Mouse (Mus musculus): ENCODE measurements around the gene Olfr749. TPM values are rescaled to one million over a fixed set of nuclear protein-coding genes. Genes with fewer than 3 reads are reported as not detected.
"Not testable (repeated sequence)": the region's sequence is repeated elsewhere in the genome, so short reads cannot be mapped to it uniquely, and the experiment has no call there.

The Olfr749 gene
- total RNA-seq (2021) = not detected
- long read RNA-seq = 0 reads

- no peak for DNase-seq (ENCODE audit: low spot score in 2 of 2)
Measured at GRCm38 (mm10) chr14:50744994-50745393, at the start of gene Olfr749. Olfr749 (minus strand) TSS chr14:50745094.

GRCm38 (mm10) chr14:50788157-50788556, 43.3 kb upstream of the Olfr749 start:
- DNase-seq (ENCODE audit: low spot score in 2 of 2) = no peak

- DNase-seq (ENCODE audit: low spot score in 2 of 2) = peak; percentile 83 to 95
Measured at GRCm38 (mm10) chr14:50785251-50785637, 40.4 kb upstream of the Olfr749 start, which contains the start of gene Ttc5. Ttc5 (minus strand) TSS chr14:50785519.

DNA sequence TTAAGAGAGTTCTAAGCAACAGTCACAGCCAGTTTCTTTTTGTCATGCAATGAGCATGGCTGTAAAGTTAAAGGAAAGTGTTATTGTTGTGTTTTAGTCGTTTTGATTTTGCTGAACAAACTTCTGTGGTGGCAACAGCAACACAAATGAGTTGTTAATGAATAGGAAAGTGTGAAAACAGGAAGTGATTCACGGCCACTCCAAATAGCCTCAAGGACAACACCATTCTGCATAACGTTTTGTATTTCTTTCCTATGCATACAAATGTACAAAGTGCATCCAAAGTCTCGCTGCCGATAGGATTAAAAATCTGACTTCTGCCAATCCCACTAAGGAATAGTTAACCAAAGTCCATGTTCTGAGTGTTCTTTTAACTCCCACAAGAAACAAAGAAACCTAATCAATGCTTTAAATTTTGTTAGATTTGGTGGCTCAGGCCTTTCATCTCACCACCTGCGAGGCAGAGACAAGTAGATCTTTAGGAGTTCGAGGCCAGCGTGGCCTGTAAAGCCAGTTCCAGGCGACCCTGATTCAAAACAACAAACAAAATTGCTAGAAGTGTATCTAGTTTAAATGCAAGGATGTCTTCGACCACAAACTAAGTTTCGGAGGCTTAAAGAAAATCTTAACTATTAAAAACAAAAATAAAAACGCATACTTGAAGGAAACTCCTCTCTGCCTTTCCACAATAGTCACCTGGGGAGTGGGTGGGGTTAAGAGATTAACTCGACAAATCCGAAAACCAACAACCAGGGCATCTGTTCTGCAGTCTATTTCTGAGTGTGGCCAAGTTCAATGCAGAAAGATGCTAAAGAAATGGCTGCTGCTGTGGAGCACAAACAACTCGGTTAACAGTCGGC, 39.7 kb upstream of the Olfr749 start:
- DNase-seq (ENCODE audit: low spot score in 2 of 2) = no peak

GRCm38 (mm10) chr14:50782166-50782565, 37.3 kb upstream of the Olfr749 start:
- DNase-seq (ENCODE audit: low spot score in 2 of 2) = no peak

DNA sequence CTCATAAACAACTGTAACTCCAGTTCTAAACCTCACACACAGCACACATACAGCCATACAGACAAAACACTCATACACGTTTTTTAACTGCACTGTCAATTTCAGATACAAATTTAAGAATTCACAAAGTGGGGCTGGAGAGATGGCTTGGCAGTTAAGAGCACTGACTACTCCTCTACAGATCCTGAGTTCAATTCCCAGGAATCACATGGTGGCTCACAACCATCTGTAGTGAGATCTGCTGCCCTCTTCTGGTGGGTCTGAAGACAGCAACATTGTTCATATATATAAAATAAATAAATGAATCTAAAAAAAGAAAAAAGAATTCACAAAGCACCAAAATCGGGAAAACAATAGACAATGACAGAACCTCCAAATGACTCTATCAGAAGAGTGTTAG, 26.4 kb upstream of the Olfr749 start:
- DNase-seq (ENCODE audit: low spot score in 2 of 2) = no peak

DNA sequence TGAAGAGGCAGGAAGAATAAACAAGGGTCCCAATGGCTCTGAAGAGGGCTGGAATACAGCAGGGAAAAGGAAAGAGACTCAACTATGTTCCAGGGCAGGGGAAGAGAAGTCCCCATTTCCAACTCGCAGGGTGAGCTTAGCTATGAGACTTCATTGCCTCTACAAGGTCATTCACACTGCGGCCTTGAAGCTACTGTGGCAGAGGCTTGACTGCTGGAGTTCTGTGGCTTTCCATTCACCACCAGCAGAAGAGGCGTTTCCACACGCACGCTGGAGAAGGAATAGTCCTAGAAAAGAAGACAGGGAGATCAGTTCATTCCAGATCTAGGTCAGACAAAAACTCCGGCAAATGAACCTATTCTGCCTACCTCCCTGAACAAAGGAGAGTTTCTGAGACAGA, 20.8 kb upstream of the Olfr749 start:
- DNase-seq (ENCODE audit: low spot score in 2 of 2) = no peak

DNA sequence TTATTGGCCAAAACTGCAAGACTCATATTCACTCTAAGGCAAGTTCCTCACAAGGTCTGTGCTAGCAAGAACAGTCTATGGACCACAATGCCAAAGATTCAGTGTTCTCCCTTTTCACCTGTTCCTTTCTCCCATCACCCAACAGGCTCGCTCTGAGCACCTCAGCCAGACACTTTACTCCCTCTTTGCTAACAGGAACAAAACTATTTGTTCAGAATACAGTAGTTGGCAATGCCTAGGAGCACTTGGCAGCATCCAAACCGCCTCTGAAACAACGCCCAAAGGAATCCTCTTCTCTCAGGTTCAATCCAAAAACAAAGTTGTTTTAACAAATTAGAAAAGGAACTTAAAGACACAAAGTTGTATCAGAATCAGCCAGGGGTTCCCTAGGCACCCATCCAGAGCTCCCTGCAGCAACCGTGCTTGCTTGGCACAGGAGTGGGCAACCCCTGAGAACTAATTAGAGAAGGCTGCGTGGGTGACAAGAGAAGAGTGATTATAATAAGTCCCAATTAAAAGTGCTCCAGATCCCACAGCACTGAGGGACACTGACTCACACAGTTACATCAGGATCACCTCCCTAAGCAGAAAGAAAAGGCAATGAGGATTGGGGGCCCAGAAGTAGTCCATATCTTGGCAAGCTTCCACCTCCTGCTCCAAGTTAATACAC, 13.7 kb upstream of the Olfr749 start:
- DNase-seq (ENCODE audit: low spot score in 2 of 2) = peak; percentile 18 to 35

- no peak for DNase-seq (ENCODE audit: low spot score in 2 of 2)
Measured at GRCm38 (mm10) chr14:50741584-50741983, 3.3 kb downstream of the Olfr749 start.

GRCm38 (mm10) chr14:50740334-50740733, 4.6 kb downstream of the Olfr749 start:
- DNase-seq (ENCODE audit: low spot score in 2 of 2) = no peak

- DNase-seq (ENCODE audit: low spot score in 2 of 2) = not testable (repeated sequence)
Measured at GRCm38 (mm10) chr14:50722371-50722770, 22.5 kb downstream of the Olfr749 start.

- not testable (repeated sequence) for DNase-seq (ENCODE audit: low spot score in 2 of 2)
Measured at GRCm38 (mm10) chr14:50719875-50720274, 25.0 kb downstream of the Olfr749 start.

DNA sequence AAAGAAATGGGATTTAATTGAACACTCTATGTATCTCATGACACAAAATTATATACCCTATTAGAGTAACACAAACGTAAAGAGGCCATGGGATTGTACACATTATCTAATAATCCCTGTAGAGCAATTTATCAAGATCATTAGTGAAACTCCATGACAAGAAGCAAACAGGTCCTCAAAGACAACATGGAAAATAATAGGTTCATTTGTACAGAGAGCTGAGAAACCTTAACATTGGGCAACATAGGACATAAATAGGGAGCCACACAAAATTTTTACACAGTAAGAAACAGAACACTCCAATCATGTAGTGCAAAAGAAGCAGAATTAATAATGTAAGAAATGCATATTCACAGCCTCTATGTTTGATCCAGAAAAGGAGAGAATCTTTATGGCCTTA, 37.8 kb downstream of the Olfr749 start, which contains the start of gene Olfr748:
TSS of gene Olfr748 (plus strand) at position 301 of the 400 bp plus-strand sequence.
- no peak for DNase-seq (ENCODE audit: low spot score in 2 of 2)

- no peak for DNase-seq (ENCODE audit: low spot score in 2 of 2)
Measured at GRCm38 (mm10) chr14:50693106-50693505, 51.8 kb downstream of the Olfr749 start, which contains the start of gene Olfr747. Olfr747 (minus strand) TSS chr14:50693206.

Other genes starting within 250 kb of the Olfr749 start
- gene Olfr742, start 241.5 kb downstream of the Olfr749 start, total RNA-seq (2021) = not detected
- not detected for gene Olfr743, start 223.3 kb downstream of the Olfr749 start, total RNA-seq (2021)
- not detected for gene Olfr744, start 130.2 kb downstream of the Olfr749 start, total RNA-seq (2021)
- not detected for gene Olfr745, start 105.7 kb downstream of the Olfr749 start, total RNA-seq (2021)
- gene Olfr746, start 98.0 kb downstream of the Olfr749 start, total RNA-seq (2021) = not detected
- not detected for gene Olfr747, start 51.9 kb downstream of the Olfr749 start, total RNA-seq (2021)
- gene Olfr748, start 37.7 kb downstream of the Olfr749 start, total RNA-seq (2021) = not detected
- gene Ttc5, start 40.4 kb upstream of the Olfr749 start, total RNA-seq (2021) = 10 to 100 TPM; 58.9 to 62.2 TPM
- not detected for gene Ccnb1ip1, start 62.6 kb upstream of the Olfr749 start, total RNA-seq (2021)
- 10 to 100 TPM; 22.1 to 28.9 TPM for gene Parp2, start 62.7 kb upstream of the Olfr749 start, total RNA-seq (2021)
- 1 to 10 TPM; 2.9 to 3.6 TPM for gene Tep1, start 125.5 kb upstream of the Olfr749 start, total RNA-seq (2021)
- 1 to 10 TPM; 3.7 to 5.9 TPM for gene Klhl33, start 152.4 kb upstream of the Olfr749 start, total RNA-seq (2021)
- 10 to 100 TPM; 34.9 to 39.0 TPM for gene Osgep, start 179.8 kb upstream of the Olfr749 start, total RNA-seq (2021)
- gene Apex1, start 179.9 kb upstream of the Olfr749 start, total RNA-seq (2021) = 10 to 100 TPM; 62.8 to 65.7 TPM
- gene Pip4p1, start 185.8 kb upstream of the Olfr749 start, total RNA-seq (2021) = 10 to 100 TPM; 86.4 to 96.1 TPM
- gene Pnp, start 186.0 kb upstream of the Olfr749 start, total RNA-seq (2021) = 10 to 100 TPM; 13.1 to 18.3 TPM
- gene Gm49342, start 199.4 kb upstream of the Olfr749 start, total RNA-seq (2021) = 1 to 10 TPM; 6.2 to 9.3 TPM
- 1 to 10 TPM in 1 of 2 experiments, under 1 TPM in 1; 0.94 to 1.3 TPM for gene Pnp2, start 210.9 kb upstream of the Olfr749 start, total RNA-seq (2021)